Mouse (Mus musculus) brain, embryonic 14.5 days (tissue): ENCODE results near the gene Ttc9c.

Experiments used
- CTCF ChIP-seq: fragments of 200-500 bp; IDR thresholded peaks from 2 replicates; pipeline ENCODE4 v1.5.1; 2012; ENCODE audit warnings: inconsistent platforms, mild to moderate bottlenecking, moderate library complexity, borderline replicate concordance; ENCODE audit not compliant: insufficient read depth, insufficient read length; ENCODE audit errors: extremely low read depth
- POLR2A ChIP-seq: fragments of 200-500 bp; IDR thresholded peaks from 2 replicates; pipeline ENCODE4 v1.6.1; 2012; ENCODE audit warnings: mild to moderate bottlenecking, inconsistent platforms, borderline replicate concordance; ENCODE audit not compliant: poor library complexity, insufficient read depth, insufficient read length, severe bottlenecking; ENCODE audit errors: extremely low read depth

DNA sequence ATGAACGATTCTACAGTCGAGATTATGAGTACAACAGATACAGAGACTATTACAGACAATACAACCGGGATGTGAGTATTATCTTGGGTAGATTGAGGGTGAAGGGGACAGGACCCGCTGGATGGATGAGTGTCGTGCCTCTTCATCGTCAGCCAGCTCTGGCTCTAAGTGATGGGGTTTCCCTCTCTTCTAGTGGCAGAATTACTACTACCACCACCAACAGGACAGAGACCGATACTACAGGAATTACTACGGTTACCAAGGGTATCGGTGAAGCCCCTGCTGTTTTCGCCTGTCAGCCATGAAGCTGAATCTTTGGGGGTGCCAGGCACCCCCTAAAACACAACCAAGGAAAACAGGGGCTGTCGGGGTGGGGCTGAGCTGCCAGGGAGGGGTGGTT is 12.1 kb upstream of the Ttc9c start:
- peak; percentile 6; the same call in 1 of the 2 replicates for TF ChIP-seq CTCF
- TF ChIP-seq POLR2A = no peak
